Mouse (Mus musculus): ENCODE measurements around the gene Ddx10. TPM values are rescaled to one million over a fixed set of nuclear protein-coding genes. Genes with fewer than 3 reads are reported as not detected.

Gene Ddx10
- total and polyA plus RNA-seq, 2 experiments: 0.87 to 7.8 TPM

GRCm38 (mm10) chr9:53055306-53055705 lies 192.5 kb downstream of the Ddx10 start:
- H3K27me3 ChIP-seq (ENCODE audit: control insufficient read depth, insufficient read depth, low read length): peaks cover 2% of the 10 kb centered on the region; the same call in 1 of the 2 replicates
- H3K4me1 ChIP-seq (ENCODE audit: control insufficient read depth, insufficient read depth, low read length): no peaks in the 10 kb centered on the region
- DNase-seq (ENCODE audit: extremely low read depth, low read depth, low spot score): no peak
- no peaks in the 10 kb centered on the region for H3K79me2 ChIP-seq (ENCODE audit: control insufficient read depth, insufficient read depth, low read length)
- no peak overlapping the region for H3K27ac ChIP-seq (replicated peaks; ENCODE audit: insufficient read depth, low read depth, low read length)
- H3K36me3 ChIP-seq (ENCODE audit: control insufficient read depth, insufficient read depth, low read length): no peaks in the 10 kb centered on the region
- no peak for TF ChIP-seq CTCF (IDR thresholded peaks at IDR 0.05; ENCODE audit: low read depth, low read length)
- TF ChIP-seq POLR2A (IDR thresholded peaks at IDR 0.05; ENCODE audit: extremely low read depth, insufficient read depth, low read length): no peak
- H3K4me3 ChIP-seq (ENCODE audit: insufficient read depth, low read depth, low read length): no peak overlapping the region
- WGBS: 57% methylated on average over 3 of the region's 3 CpGs
- H3K9ac ChIP-seq (ENCODE audit: low read depth, low read length): no peak overlapping the region

Other genes with a start within 250 kb of the Ddx10 start
- gene Exph5, start 53.6 kb upstream of the Ddx10 start, total RNA-seq (2014; rRNA removed): 11.9 and 12.6 TPM in 2 replicates
- 1.9 and 2.7 TPM in 2 replicates for gene Exph5, start 53.6 kb upstream of the Ddx10 start, polyA plus RNA-seq (2012; rRNA removed)
- 5.6 and 6.2 TPM in 2 replicates for gene Kdelc2, start 136.0 kb upstream of the Ddx10 start, total RNA-seq (2014; rRNA removed)
- gene Kdelc2, start 136.0 kb upstream of the Ddx10 start, polyA plus RNA-seq (2012; rRNA removed): 2.0 and 2.4 TPM in 2 replicates
- gene 4930550C14Rik, start 154.3 kb upstream of the Ddx10 start, total RNA-seq (2014; rRNA removed): 0.28 and 0.34 TPM in 2 replicates
- not detected in 2 replicates for gene 4930550C14Rik, start 154.3 kb upstream of the Ddx10 start, polyA plus RNA-seq (2012; rRNA removed)

Measured in liver, adult 2 months (tissue).